Mouse (Mus musculus) embryonic facial prominence, embryonic 12.5 days (tissue): ENCODE measurements around the gene Dhx8. TPM values are rescaled to one million over a fixed set of nuclear protein-coding genes. Genes with fewer than 3 reads are reported as not detected.

Experiments used
- ATAC-seq: fragments of 200-750 bp; cut with Nextera tagmentation; 2 replicates; pipeline ENCODE4 v1.8.0; 2017; ENCODE audit not compliant: insufficient number of reproducible peaks, insufficient read depth, low FRiP score, low TSS enrichment
- H3K27ac ChIP-seq: fragments of 300-500 bp; sonication (generic); 2 replicates; pipeline ENCODE4 v1.5.1; 2016; ENCODE audit warnings: mild to moderate bottlenecking
- H3K27me3 ChIP-seq: fragments of 300-500 bp; sonication (generic); 2 replicates; pipeline ENCODE4 v1.6.1; 2016; ENCODE audit warnings: mild to moderate bottlenecking, moderate library complexity
- H3K36me3 ChIP-seq: fragments of 300-500 bp; sonication (generic); 2 replicates; pipeline ENCODE4 v1.6.1; 2016; ENCODE audit warnings: mild to moderate bottlenecking
- H3K4me1 ChIP-seq: fragments of 300-500 bp; sonication (generic); 2 replicates; pipeline ENCODE4 v1.6.1; 2016
- H3K4me2 ChIP-seq: fragments of 300-500 bp; sonication (generic); replicated peaks from 2 replicates; pipeline ENCODE4 v1.6.1; 2016; ENCODE audit warnings: mild to moderate bottlenecking, moderate library complexity
- H3K4me3 ChIP-seq: fragments of 300-500 bp; sonication (generic); 2 replicates; pipeline ENCODE4 v1.5.1; 2016; ENCODE audit warnings: mild to moderate bottlenecking
- H3K9ac ChIP-seq: fragments of 300-500 bp; sonication (generic); 2 replicates; pipeline ENCODE4 v1.6.1; 2016; ENCODE audit warnings: mild to moderate bottlenecking, moderate library complexity
- H3K9me3 ChIP-seq: fragments of 300-500 bp; sonication (generic); 2 replicates; pipeline ENCODE4 v1.6.1; 2016; ENCODE audit warnings: mild to moderate bottlenecking, moderate library complexity
- WGBS: fragments of 180-500 bp; shearing (Covaris S2); methylation state at CpG from one replicate; pipeline ENCODE4 v1.1.7; 2016; 5-methylcytosine and 5-hydroxymethylcytosine counted together
- polyA plus RNA-seq: library from polyadenylated mRNA; unstranded; fragments of >200 nt; fragmentation: Nextera tagmentation; extraction: Ambion mirVana; gene quantifications from 2 replicates; pipeline ENCODE4 v1.2.1, GENCODE M21; 2016

Gene Dhx8
- polyA plus RNA-seq, 1 experiment from 2014 or later = 48.1 TPM

GRCm38 (mm10) chr11:101757366-101757765, 24.6 kb downstream of the Dhx8 start:
- Histone ChIP-seq H3K4me3 (no peak overlapping the region), H3K36me3 (peaks cover 85% of the 10 kb centered on the region), H3K9ac (no peak overlapping the region; the same call in 1 of the 2 replicates), H3K27ac (no peak overlapping the region), H3K27me3 (no peaks in the 10 kb centered on the region), H3K4me1 (no peaks in the 10 kb centered on the region), H3K4me2 (no peak overlapping the region), H3K9me3 (no peaks in the 10 kb centered on the region)
- no peak for ATAC-seq
- 91% methylated on average over 8 of the region's 8 CpGs for whole genome bisulfite sequencing

DNA sequence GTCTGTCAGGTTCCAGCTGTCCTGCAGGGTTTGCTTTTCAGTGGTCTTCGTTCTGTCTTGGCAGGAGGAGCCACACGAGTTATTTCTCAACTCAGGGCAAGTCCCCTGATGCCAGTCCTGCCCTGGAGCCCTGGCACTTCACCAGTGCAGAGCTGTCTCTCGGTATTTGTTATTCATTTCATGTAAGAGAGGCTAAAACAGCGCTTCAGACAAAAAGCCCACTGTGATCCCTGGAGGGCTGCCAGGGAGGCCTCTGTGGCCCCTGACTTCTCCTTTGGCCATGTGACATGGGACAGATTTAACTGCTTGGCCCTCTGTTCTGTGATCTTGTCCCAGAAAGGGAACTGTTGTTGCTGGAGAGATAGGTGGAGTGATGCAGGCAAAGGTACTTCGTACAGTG, 25.7 kb downstream of the Dhx8 start:
- H3K4me3 ChIP-seq = no peak overlapping the region
- H3K9me3 ChIP-seq = no peaks in the 10 kb centered on the region
- H3K27me3 ChIP-seq = no peaks in the 10 kb centered on the region
- H3K36me3 ChIP-seq = peaks cover 79% of the 10 kb centered on the region
- H3K4me2 ChIP-seq = no peak overlapping the region
- no peak overlapping the region for H3K27ac ChIP-seq
- ATAC-seq = no peak
- 82% methylated on average over 5 of the region's 5 CpGs for WGBS
- no peak overlapping the region for H3K9ac ChIP-seq
- no peaks in the 10 kb centered on the region for H3K4me1 ChIP-seq

GRCm38 (mm10) chr11:101759530-101759929, 26.8 kb downstream of the Dhx8 start:
- H3K27ac ChIP-seq = no peak overlapping the region
- no peaks in the 10 kb centered on the region for H3K9me3 ChIP-seq

DNA sequence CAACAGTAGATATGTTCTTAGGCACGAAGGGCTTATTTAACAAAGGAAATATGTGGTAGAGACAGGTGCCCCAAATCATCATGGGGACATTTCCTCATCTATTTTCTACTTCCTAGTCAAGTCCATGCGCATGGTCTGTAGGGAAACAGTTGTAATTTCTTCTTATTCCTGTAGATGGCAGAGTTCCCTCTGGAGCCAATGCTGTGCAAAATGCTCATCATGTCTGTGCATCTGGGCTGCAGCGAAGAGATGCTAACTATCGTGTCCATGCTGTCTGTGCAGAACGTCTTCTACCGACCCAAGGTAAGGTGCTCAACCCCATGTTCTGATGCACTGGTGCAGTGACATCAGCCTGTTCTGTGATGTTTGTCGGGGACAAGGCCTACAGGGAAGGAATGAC, 31.0 kb downstream of the Dhx8 start:
- no peak overlapping the region for H3K4me3 ChIP-seq
- ATAC-seq = no peak
- H3K27me3 ChIP-seq = no peaks in the 10 kb centered on the region
- no peaks in the 10 kb centered on the region for H3K4me1 ChIP-seq
- no peaks in the 10 kb centered on the region for H3K9me3 ChIP-seq
- no peak overlapping the region for H3K4me2 ChIP-seq
- peaks cover 78% of the 10 kb centered on the region for H3K36me3 ChIP-seq
- H3K27ac ChIP-seq = no peak overlapping the region
- H3K9ac ChIP-seq = no peak overlapping the region
- WGBS = 62% methylated on average over 7 of the region's 7 CpGs

More at GRCm38 (mm10) chr11:101759530-101759929, 26.8 kb downstream of the Dhx8 start:
- over 99% methylated on average over 3 of the region's 3 CpGs for WGBS
- H3K4me2 ChIP-seq = no peak overlapping the region
- no peak for ATAC-seq
- H3K36me3 ChIP-seq = peaks cover 76% of the 10 kb centered on the region
- no peak overlapping the region for H3K4me3 ChIP-seq
- no peaks in the 10 kb centered on the region for H3K27me3 ChIP-seq
- no peaks in the 10 kb centered on the region for H3K4me1 ChIP-seq
- H3K9ac ChIP-seq = no peak overlapping the region

- peaks cover 77% of the 10 kb centered on the region for H3K36me3 ChIP-seq
These were observed 31.8 kb downstream of the Dhx8 start for GRCm38 (mm10) chr11:101764546-101764945.

DNA sequence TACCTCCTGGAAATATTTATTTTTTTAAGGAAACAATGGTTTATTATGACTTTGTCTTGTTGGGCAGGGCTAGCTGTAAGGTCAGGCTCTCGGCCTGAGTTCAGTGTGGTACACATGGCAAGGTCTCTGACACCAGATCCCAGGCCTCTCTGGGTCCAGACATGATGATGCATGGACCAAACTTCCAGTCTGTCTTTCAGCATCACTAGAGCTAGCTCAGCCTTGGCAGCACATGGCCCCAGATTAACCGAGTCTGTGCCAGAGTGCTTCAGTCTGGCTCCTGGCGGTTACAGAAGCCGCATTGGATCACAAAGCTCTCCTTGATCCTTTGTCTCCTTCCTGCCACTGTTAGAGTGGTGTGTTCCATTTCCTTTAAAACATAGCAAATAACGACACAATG, 34.6 kb downstream of the Dhx8 start:
- H3K4me3 ChIP-seq = no peak overlapping the region
- H3K9ac ChIP-seq = no peak overlapping the region
- peaks cover 10% of the 10 kb centered on the region; the same call in 1 of the 2 replicates for H3K4me1 ChIP-seq
- peaks cover 8% of the 10 kb centered on the region; the same call in 1 of the 2 replicates for H3K27me3 ChIP-seq
- 70% methylated on average over 5 of the region's 5 CpGs for WGBS
- H3K27ac ChIP-seq = no peak overlapping the region
- H3K9me3 ChIP-seq = no peaks in the 10 kb centered on the region
- peaks cover 61% of the 10 kb centered on the region for H3K36me3 ChIP-seq
- no peak overlapping the region for H3K4me2 ChIP-seq
- no peak for ATAC-seq

More at GRCm38 (mm10) chr11:101764546-101764945, 31.8 kb downstream of the Dhx8 start:
- H3K27me3 ChIP-seq = no peaks in the 10 kb centered on the region
- H3K9ac ChIP-seq = no peak overlapping the region
- no peak overlapping the region for H3K4me2 ChIP-seq
- H3K4me3 ChIP-seq = no peak overlapping the region
- no peaks in the 10 kb centered on the region for H3K4me1 ChIP-seq
- WGBS = 89% methylated on average over 8 of the region's 8 CpGs
- no peak for ATAC-seq
- H3K9me3 ChIP-seq = no peaks in the 10 kb centered on the region
- no peak overlapping the region for H3K27ac ChIP-seq

GRCm38 (mm10) chr11:101768721-101769120, 36.0 kb downstream of the Dhx8 start:
- Histone ChIP-seq H3K36me3 (peaks cover 56% of the 10 kb centered on the region), H3K27me3 (peaks cover 12% of the 10 kb centered on the region), H3K4me2 (no peak overlapping the region), H3K4me1 (peaks cover 10% of the 10 kb centered on the region; the same call in 1 of the 2 replicates), H3K9me3 (no peaks in the 10 kb centered on the region), H3K9ac (no peak overlapping the region), H3K4me3 (no peak overlapping the region), H3K27ac (no peak overlapping the region)
- 93% methylated on average over 6 of the region's 6 CpGs for whole genome bisulfite sequencing
- ATAC-seq = no peak

DNA sequence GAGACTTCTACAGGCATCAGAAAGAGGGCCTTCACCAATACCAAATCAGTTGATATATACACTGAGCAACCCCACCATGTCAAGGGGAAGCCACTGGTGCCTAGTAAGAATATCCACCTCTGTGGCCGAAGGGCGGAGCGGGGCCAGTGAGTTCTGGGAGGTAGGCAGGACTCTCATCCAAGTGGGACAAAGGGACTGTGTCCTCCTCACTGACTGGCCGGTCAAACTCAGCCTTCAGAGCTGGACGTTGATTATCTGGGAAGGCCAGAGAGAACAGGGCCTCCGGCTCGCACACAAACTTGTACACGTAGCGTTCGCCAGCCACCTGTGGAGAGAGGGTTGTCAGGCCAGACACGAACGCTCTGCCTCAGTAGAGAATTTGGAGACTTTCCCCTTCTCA, 37.5 kb downstream of the Dhx8 start:
- Histone ChIP-seq H3K36me3 (peaks cover 41% of the 10 kb centered on the region), H3K9me3 (no peaks in the 10 kb centered on the region), H3K4me1 (peaks cover 10% of the 10 kb centered on the region; the same call in 1 of the 2 replicates), H3K4me2 (no peak overlapping the region), H3K9ac (no peak overlapping the region), H3K4me3 (no peak overlapping the region), H3K27ac (no peak overlapping the region), H3K27me3 (peaks cover 18% of the 10 kb centered on the region)
- no peak for ATAC-seq
- whole genome bisulfite sequencing = 89% methylated on average over 12 of the region's 12 CpGs

DNA sequence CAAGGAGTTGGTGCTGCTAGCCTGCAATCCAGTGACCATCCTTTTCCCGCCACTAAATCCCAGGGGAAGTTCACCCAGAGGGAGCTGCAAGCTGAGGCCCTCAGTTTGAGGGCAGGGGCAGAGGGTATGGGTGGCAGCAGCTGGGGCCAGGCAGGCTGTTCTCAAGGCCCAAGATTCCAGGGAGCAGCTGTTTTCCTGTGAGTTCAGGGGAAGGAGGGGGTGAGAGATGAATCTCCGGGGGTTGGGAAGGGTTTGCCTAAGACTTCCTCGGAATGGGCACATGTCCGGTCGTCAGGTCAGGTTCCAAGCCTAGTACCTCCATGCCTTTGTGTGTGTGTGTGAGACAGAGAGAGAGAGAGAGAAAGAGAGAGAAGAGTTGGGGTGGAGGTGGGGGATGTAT, 39.3 kb downstream of the Dhx8 start:
- Histone ChIP-seq H3K4me3 (peak overlapping the region; percentile 28; the same call in 1 of the 2 replicates), H3K4me2 (peak overlapping the region; percentile 53), H3K27me3 (peaks cover 24% of the 10 kb centered on the region), H3K27ac (peak overlapping the region; percentile 42; the same call in 1 of the 2 replicates), H3K9ac (no peak overlapping the region), H3K4me1 (peaks cover 10% of the 10 kb centered on the region; the same call in 1 of the 2 replicates), H3K9me3 (no peaks in the 10 kb centered on the region), H3K36me3 (peaks cover 26% of the 10 kb centered on the region)
- no peak; the same call in none of the 2 replicates for ATAC-seq
- WGBS = 3% methylated on average over 5 of the region's 5 CpGs

GRCm38 (mm10) chr11:101772449-101772848, 39.7 kb downstream of the Dhx8 start:
- Histone ChIP-seq H3K9ac (no peak overlapping the region), H3K4me3 (peak overlapping the region; percentile 28), H3K9me3 (no peaks in the 10 kb centered on the region), H3K4me2 (peak overlapping the region; percentile 53), H3K4me1 (peaks cover 10% of the 10 kb centered on the region; the same call in 1 of the 2 replicates), H3K27ac (peak overlapping the region; percentile 42; the same call in 1 of the 2 replicates), H3K36me3 (peaks cover 22% of the 10 kb centered on the region), H3K27me3 (peaks cover 24% of the 10 kb centered on the region)
- WGBS = under 1% methylated on average over 16 of the region's 16 CpGs
- peak; percentile 76 for ATAC-seq

- Histone ChIP-seq H3K9me3 (no peaks in the 10 kb centered on the region), H3K27me3 (peaks cover 20% of the 10 kb centered on the region)
- no peak for ATAC-seq
These were observed 44.1 kb downstream of the Dhx8 start for GRCm38 (mm10) chr11:101776846-101777245.

GRCm38 (mm10) chr11:101783135-101783534, 50.4 kb downstream of the Dhx8 start:
- Histone ChIP-seq H3K27me3 (peaks cover 60% of the 10 kb centered on the region), H3K27ac (no peak overlapping the region), H3K9me3 (no peaks in the 10 kb centered on the region), H3K9ac (no peak overlapping the region), H3K4me1 (peaks cover 9% of the 10 kb centered on the region; the same call in 1 of the 2 replicates), H3K36me3 (no peaks in the 10 kb centered on the region), H3K4me3 (no peak overlapping the region), H3K4me2 (peak overlapping the region; percentile 19; the same call in 1 of the 2 replicates)
- 74% methylated on average over 1 of the region's 1 CpGs for WGBS
- ATAC-seq = no peak

More at GRCm38 (mm10) chr11:101776846-101777245, 44.1 kb downstream of the Dhx8 start:
- 62% methylated on average over 4 of the region's 4 CpGs for WGBS
- H3K36me3 ChIP-seq = no peaks in the 10 kb centered on the region
- no peak overlapping the region for H3K9ac ChIP-seq
- no peak overlapping the region for H3K4me2 ChIP-seq
- H3K4me3 ChIP-seq = no peak overlapping the region
- H3K4me1 ChIP-seq = peaks cover 5% of the 10 kb centered on the region; the same call in 1 of the 2 replicates
- no peak overlapping the region for H3K27ac ChIP-seq
